Mouse (Mus musculus) adipocyte (in vitro differentiated cells): ENCODE measurements around the gene Rpl10.

ENCODE experiments used
- DNase-seq: peaks from one replicate; pipeline ENCODE4 v3.0.0-alpha.2; 2016; ENCODE audit warnings: low spot score

Gene Rpl10

DNA sequence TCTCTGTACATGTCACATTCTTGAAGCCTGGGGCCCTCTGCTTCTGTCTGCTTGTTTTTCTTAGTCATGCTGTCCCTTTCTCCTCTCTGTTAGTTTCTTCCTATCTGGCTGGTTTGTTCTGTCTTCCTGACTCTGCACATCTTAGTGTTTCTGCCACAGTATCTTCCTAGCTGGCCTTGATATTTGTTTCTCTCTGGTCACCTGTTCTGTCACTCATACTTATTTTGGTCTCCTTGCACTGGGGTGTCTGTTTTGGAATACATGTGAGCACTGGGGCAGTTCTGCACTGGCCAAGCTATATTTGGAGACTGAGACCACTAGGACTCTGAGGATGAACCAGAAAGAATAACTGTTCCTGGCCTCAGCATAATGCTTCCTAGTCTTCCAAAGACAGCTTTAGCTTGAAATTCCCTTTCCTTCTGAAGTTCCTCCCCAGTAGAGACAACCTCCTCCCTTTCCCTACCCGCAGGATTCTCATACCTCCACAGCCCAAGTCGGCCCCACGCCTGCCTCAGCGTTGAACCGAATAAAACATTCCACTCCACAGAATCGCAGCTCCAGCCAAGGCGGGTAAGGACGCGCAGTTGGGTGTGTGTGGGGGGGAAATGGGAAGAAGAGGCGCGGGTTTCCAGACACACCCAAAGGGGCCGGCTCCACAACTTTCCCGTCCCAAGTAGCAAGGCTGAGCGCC lies 10.6 kb downstream of the Rpl10 start:
- DNase-seq, result no peak

DNA sequence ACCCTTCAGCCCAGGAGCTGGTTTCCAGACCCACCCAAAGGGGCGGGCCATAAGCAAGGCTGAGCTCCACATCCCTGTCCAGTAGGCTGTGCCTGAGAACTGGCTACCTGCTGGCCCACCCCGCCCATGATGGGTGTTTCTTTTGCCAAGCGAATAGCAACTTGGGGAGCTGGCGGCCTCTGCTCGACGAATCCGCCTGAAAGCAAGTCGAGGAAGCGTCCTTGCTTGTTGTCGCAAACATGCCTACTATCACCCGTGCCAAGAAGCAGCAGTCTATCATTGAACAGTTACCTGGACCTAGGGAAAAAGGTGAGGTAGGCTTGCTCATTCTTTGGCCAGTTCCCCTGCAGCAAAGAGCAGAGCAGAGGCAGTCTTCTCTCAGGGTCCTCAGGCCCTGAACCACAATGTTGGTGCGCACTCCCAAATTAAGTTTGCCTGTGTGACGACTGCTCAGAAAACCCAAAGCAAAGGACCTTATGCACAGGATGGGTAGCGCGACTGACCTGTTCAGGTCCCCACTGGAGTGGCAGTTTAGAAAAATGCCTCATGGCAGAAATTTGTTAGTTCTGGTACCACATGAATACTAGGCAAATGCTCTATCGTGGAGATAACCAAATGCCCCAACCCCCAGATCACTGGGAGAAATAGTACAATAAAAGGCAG lies 11.3 kb downstream of the Rpl10 start, which contains the start of the genes Taz and Dnase1l1:
Taz (plus strand) TSS at position 181 of the 663 bp plus-strand sequence.
Dnase1l1 (minus strand) TSS at position 606 of the 663 bp plus-strand sequence.
- DNase-seq, result peak; percentile 86

DNA sequence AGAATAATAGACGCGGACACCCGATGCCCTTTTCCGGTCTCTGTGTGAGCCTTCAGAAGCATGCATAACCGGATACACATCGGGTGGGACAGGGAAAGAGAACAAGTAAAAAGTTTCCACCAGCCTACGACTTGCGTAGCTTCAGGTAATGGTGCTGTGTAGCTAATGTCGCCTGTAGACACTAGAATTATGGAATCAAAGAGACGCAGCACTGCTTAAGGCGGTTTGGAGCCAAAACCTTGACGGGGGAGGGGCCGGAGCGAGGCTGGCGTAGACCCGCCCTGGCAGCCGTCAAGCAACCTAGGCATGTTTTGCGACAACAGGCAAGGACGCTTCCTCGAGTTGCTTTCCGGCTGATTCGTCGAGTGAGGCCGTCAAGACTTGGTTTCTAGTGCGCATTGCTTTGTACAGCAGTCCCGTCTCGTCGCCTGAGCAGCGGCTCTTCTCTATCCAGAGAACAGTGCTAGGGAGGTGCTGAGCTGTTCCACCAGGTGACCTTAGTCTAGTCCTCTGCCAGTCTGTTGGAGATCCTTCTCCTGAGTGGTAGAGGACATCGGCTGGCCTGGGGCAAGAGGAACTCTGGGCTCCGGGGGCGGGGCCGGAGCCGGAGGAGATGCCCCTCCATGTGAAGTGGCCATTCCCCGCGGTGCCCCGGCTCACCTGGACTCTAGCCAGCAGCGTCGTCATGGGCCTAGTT lies 11.9 kb downstream of the Rpl10 start:
- DNase-seq, result peak; percentile 91

DNA sequence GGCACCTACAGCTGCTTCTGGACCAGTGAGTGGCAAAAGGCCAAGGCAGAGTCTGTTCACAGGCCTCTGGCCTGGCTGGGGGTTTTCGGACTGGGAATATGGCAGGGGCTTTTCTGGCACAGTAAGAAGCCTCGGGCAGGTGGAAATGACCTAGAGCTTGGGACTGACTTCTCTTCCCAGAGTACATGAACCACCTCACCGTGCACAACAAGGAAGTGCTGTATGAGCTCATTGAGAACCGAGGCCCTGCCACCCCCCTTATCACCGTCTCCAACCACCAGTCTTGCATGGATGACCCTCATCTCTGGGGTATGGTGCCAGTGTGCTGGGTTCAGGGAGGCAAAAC lies 12.5 kb downstream of the Rpl10 start:
- no peak for DNase-seq

DNA sequence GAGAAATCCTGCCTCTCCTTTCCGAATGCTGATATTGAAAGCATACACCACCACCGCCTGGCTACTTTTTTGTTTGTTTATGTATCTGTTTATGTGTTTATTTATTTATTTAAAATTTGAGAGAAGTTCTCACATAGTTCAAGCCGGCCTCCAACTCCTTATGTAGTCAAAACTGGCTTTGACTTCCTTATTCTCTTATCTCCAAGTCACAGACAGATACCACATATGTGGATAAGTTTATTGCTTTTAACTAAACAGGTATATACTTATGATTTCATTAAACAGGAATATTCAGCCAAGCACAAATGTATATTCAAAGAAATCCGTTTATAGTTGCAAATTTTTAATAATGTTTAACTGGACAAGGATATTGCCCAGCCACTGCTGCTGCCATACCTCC lies 22.8 kb downstream of the Rpl10 start:
- no peak for DNase-seq

DNA sequence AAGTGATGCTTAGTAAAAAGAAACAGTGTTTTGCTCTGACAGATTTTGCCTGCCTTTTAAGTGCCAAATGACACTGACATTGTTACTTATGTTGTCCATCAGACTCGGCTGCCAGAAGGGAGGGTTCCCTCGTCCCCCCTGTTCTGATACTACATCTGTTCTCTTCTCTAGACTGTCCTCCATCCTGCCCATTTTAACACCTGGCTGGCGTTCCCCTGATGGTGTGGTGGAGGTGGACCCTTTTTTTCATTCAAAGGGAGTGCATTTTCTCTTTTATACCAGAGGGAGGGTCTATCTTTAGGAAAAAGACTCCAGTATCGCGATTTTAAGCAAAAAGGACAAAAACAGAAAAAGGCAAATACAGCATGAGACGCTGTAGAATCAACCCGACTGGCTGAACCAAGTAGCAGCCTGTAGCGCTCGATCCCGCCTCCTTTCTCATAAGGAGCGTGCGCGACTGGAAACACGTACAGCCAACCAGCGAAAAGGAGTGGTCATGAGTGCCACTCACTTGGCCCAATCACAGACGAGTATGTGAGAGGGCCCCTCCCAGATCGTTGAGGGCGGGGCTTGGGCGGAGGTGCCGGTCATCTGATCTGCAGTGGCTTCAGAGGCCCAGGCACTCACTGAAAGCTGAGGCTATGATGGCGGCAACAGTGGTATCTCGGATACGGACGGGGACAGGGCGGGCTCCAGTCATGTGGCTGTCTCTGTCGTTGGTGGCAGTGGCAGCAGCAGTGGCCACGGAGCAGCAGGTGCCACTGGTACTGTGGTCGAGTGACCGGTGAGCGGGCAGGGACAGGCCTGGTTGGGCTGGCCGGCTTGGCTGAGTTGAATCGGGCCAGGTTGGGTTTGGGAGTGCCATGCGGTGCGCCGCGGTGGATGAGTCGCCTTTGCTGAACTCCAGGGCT lies 26.2 kb downstream of the Rpl10 start, which contains the start of gene Atp6ap1:
Atp6ap1 (plus strand) TSS at position 560 of the 911 bp plus-strand sequence.
- peak; percentile 96 for DNase-seq

DNA sequence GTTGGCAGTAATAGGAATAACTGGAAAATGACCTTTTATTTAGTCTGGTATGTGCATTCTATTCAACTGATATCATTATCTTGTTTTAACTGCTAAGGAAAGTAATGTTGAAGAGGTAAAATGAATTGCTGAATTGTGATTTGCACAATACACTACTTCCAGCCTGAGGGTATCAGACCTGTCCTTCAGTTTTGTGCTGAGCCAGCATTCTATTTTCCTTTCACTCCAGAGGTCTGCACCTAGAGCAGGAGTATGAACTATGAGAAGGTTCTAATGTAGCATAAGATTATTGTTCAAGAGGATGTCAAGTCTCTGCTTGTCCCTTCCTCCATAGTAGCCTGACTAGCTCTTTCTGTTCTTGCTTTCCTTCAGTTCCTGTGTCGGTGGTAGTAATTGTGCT lies 27.7 kb downstream of the Rpl10 start:
- no peak for DNase-seq

DNA sequence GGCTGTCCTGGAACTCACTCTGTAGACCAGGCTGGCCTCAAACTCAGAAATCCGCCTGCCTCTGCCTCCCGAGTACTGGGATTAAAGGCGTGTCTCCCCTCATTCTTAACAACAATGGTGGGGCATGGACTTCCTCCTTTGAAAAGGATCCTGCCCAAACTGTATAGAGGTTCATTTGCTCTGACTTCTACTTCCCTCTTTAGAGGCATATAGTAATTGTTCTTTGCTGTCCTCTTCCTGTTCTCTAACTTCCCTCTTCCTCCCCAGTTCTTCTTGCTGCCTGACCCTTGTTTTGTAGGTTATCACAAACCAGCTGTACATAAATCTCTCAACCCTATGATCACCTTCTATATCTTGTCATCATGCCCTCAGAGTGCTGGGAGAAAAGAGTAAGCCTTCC lies 29.1 kb downstream of the Rpl10 start:
- no peak for DNase-seq

DNA sequence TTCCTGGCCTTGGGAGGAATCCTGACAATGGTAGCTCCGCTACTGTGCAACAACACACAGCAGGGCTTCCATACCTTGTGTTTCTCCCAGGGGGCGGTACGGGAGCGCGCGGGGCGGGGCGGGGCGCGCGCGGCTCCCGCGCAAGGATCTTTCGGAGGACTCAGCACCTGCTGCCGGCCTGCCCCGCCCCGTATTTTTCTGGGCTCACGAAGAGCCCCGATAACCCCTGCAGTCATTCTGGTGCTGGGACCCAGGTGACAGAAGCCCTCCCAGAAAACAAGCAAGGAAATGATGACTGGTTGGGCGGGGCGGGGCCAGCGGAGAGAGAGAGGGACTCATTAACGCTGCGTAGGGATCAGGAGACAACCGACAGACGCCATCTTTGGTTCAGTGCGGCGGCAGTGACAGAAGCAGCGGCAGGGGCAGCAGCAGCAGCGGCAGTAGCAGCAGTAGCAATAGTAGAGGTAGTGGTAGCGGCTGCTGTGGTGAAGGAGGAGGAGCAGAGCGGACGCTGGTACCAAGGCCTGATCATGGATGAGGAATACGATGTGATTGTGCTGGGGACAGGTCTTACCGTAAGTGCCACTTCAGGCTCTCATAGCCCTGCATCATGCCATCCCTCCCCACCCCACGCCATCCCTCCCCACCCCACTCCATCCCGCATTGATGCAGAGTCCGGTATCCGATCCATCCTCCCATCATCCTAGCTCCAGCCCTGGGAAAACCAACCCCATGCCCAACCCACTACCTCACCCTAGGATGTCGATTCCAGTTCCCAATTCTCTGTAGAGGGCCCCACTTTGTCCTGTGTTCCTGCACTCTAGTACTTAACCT lies 34.5 kb downstream of the Rpl10 start, which contains the start of gene Gdi1:
Gdi1 (plus strand) TSS at position 132 of the 834 bp plus-strand sequence.
- DNase-seq, result peak; percentile 74

DNA sequence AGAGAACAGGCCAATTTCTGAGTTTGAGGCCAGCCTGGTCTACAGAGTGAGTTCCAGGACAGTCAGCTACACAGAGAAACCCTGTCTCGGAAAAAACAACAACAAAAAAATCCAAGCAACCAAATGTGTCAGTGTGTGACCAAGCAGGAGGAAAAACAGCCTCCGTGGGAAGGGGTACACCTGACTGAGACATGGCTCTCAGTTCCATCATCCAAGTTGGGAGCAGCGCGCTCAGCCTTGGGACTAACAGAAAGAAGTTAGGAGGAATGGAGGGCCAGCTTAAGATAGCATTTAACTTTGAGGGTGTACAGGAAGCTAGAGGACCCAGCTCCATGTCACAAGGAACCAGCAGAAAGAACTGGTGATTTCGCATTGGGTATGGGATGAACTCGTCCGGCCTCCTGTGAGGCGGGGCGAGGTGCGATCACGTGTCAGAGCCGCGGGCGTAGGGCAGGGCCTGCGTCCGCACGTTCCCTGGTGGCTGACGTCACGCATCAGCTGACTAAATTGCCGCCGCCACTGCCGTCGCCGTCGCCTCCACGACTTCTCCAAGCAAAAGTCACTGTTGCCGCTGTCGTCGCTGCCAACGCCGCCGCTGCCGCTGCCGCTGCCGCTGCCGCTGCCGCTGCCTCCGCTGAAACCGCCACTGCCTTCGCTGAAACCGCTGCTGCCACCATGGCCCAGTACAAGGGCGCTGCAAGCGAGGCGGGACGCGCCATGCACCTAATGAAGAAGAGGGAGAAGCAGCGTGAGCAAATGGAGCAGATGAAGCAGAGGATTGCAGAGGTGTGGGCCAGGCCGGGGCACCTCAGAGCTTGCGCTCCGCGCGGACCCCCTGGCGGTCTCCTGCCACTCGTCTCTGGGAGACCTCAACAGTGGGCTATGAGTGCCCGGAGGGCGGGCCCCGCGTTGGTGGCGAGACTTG lies 42.2 kb downstream of the Rpl10 start, which contains the start of gene Fam50a:
Fam50a (plus strand) TSS at position 494 of the 925 bp plus-strand sequence.
- peak; percentile 87 for DNase-seq
